Mouse (Mus musculus) embryonic facial prominence, embryonic 11.5 days (tissue): ENCODE measurements around the gene Olfr1480. TPM values are rescaled to one million over a fixed set of nuclear protein-coding genes. Genes with fewer than 3 reads are reported as not detected.

ENCODE experiments used
- ATAC-seq: fragments of 200-750 bp; cut with Nextera tagmentation; replicated peaks from 2 replicates; pipeline ENCODE4 v1.8.0; 2017; ENCODE audit warnings: low read depth; ENCODE audit not compliant: insufficient number of reproducible peaks, low FRiP score, low TSS enrichment
- DNase-seq: peaks from one replicate; pipeline ENCODE4 v3.0.0-alpha.2; 2015; ENCODE audit warnings: low spot score
- H3K27ac ChIP-seq: fragments of 300-500 bp; sonication (generic); replicated peaks from 2 replicates; pipeline ENCODE4 v1.5.1; 2014; ENCODE audit warnings: mild to moderate bottlenecking, low read depth, low read length, control low read depth
- H3K27me3 ChIP-seq: fragments of 300-500 bp; sonication (generic); 2 replicates; pipeline ENCODE4 v1.6.1; 2014; ENCODE audit warnings: mild to moderate bottlenecking, low read length, moderate library complexity, mixed read lengths; ENCODE audit not compliant: control insufficient read depth, insufficient read depth
- H3K36me3 ChIP-seq: fragments of 300-500 bp; sonication (generic); replicated peaks from 2 replicates; pipeline ENCODE4 v1.6.1; 2014; ENCODE audit warnings: low read depth, mild to moderate bottlenecking, low read length, moderate library complexity, mixed read lengths; ENCODE audit not compliant: control insufficient read depth, insufficient read depth
- H3K4me1 ChIP-seq: fragments of 300-500 bp; sonication (generic); 2 replicates; pipeline ENCODE4 v1.6.1; 2014; ENCODE audit warnings: low read length, mixed read lengths; ENCODE audit not compliant: control insufficient read depth, insufficient read depth
- H3K4me2 ChIP-seq: fragments of 300-500 bp; sonication (generic); 2 replicates; pipeline ENCODE4 v1.6.1; 2014; ENCODE audit warnings: low read depth, mild to moderate bottlenecking, control low read depth, low read length, moderate library complexity
- H3K4me3 ChIP-seq: fragments of 300-500 bp; sonication (generic); 2 replicates; pipeline ENCODE4 v1.5.1; 2014; ENCODE audit warnings: low read depth, low read length, control low read depth
- H3K9ac ChIP-seq: fragments of 300-500 bp; sonication (generic); replicated peaks from 2 replicates; pipeline ENCODE4 v1.6.1; 2014; ENCODE audit warnings: mild to moderate bottlenecking, control low read depth, low read length
- H3K9me3 ChIP-seq: fragments of 300-500 bp; sonication (generic); replicated peaks from 2 replicates; pipeline ENCODE4 v1.6.1; 2016; ENCODE audit warnings: mild to moderate bottlenecking, low read length, inconsistent platforms, mixed read lengths; ENCODE audit not compliant: control insufficient read depth
- WGBS: fragments of 180-500 bp; shearing (Covaris S2); extraction: QIAGEN DNeasy Blood & Tissue Kit; methylation state at CpG from one replicate; pipeline ENCODE4 v1.1.7; 2014; 5-methylcytosine and 5-hydroxymethylcytosine counted together
- polyA plus RNA-seq: library from polyadenylated mRNA; unstranded; fragments of >200 nt; fragmentation: Nextera tagmentation; extraction: Ambion mirVana; gene quantifications from 2 replicates; pipeline ENCODE4 v1.2.1, GENCODE M21; 2014

Gene Olfr1480
- polyA plus RNA-seq: not detected in 2 replicates

DNA sequence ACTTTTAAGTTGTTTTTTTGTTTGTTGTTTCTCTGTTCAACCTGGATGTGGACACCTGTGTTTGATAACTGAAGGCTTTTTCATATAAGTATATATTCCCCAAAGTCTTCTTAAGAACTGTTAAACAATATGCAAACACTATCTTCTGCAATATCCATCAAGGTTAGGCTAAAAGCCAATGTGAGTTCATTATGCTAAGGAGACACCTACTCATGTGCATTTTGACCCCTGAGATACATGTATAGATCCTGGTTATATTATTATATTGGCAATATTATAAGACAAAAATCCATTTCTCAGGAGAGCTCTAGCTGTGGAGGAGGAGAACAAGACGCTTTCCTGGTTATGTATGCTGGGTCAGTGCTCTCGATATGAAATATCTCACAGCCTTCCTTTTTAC lies at the start of gene Olfr1480:
Olfr1480 (plus strand) TSS at position 301 of the 400 bp plus-strand sequence.
- Histone ChIP-seq H3K9me3 (no peaks in the 10 kb centered on the region), H3K4me3 (no peak within 1 kb of the TSS), H3K27ac (no peak within 1 kb of the TSS), H3K4me2 (no peak within 1 kb of the TSS), H3K9ac (no peak within 1 kb of the TSS), H3K36me3 (no peaks in the 10 kb centered on the region), H3K4me1 (no peaks in the 10 kb centered on the region), H3K27me3 (no peaks in the 10 kb centered on the region)
- ATAC-seq (no peak), DNase-seq (no peak)
- WGBS: 82% methylated on average over 2 of the region's 2 CpGs

DNA sequence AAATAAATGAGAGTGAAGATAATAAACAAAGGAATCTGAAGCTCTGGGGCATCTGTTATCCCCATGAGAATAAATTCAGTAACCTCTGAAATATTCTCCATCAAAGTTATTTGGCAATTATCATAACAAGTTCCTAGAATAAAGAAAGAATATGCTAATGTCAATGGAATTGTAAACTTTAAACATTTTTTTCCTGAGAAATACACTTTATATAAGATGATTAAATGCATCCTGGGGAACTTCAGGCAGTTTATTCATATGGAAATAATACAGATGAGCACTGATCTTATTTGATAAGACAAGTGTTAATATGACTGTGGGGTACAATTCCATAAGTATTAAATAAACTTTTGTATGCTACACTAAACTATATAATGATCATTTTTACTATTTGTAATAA lies 47.6 kb upstream of the Olfr1480 start, which contains the start of gene Olfr1475:
Olfr1475 (minus strand) TSS at position 101 of the 400 bp plus-strand sequence.
- H3K27ac ChIP-seq: no peak within 1 kb of the TSS
- no peak within 1 kb of the TSS for H3K4me2 ChIP-seq
- no peak within 1 kb of the TSS for H3K9ac ChIP-seq
- no peaks in the 10 kb centered on the region for H3K36me3 ChIP-seq
- H3K4me1 ChIP-seq: no peaks in the 10 kb centered on the region
- no peak for DNase-seq
- no peaks in the 10 kb centered on the region for H3K27me3 ChIP-seq
- H3K9me3 ChIP-seq: no peaks in the 10 kb centered on the region
- no peak for ATAC-seq
- H3K4me3 ChIP-seq: no peak within 1 kb of the TSS

DNA sequence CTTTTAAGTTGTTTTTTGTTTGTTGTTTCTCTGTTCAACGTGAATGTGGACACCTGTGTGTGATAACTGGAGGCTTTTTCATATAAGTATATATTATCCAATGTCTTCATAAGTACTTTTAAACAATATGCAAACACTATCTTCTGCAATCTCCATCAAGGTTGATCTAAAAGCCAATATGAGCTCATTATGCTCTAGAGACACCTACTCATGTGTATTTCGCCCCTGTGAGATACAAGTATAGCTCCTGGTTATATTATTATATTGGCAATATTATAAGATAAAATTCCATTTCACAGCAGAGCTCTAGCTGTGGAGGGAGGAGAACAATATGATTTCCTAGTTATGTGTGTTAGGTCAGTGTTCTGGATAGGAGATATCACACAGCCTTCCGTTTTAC lies 27.5 kb upstream of the Olfr1480 start, which contains the start of gene Olfr1477:
Olfr1477 (plus strand) TSS at position 301 of the 400 bp plus-strand sequence.
- H3K9me3 ChIP-seq: no peaks in the 10 kb centered on the region
- H3K9ac ChIP-seq: no peak within 1 kb of the TSS
- H3K4me1 ChIP-seq: no peaks in the 10 kb centered on the region
- H3K27me3 ChIP-seq: no peaks in the 10 kb centered on the region
- WGBS: 67% methylated on average over 3 of the region's 3 CpGs
- no peak within 1 kb of the TSS for H3K4me2 ChIP-seq
- H3K36me3 ChIP-seq: no peaks in the 10 kb centered on the region
- no peak within 1 kb of the TSS for H3K4me3 ChIP-seq
- DNase-seq: no peak
- no peak for ATAC-seq
- no peak within 1 kb of the TSS for H3K27ac ChIP-seq

Other genes starting within 250 kb of the Olfr1480 start
- not detected in 2 replicates for gene Olfr1465, start 212.4 kb upstream of the Olfr1480 start, polyA plus RNA-seq
- not detected in 2 replicates for gene Olfr1466, start 189.1 kb upstream of the Olfr1480 start, polyA plus RNA-seq
- not detected in 2 replicates for gene Olfr1467, start 165.7 kb upstream of the Olfr1480 start, polyA plus RNA-seq
- not detected in 2 replicates for gene Olfr1469, start 120.1 kb upstream of the Olfr1480 start, polyA plus RNA-seq
- gene Olfr1471, start 84.5 kb upstream of the Olfr1480 start, polyA plus RNA-seq: not detected in 2 replicates
- not detected in 2 replicates for gene Olfr1472, start 71.8 kb upstream of the Olfr1480 start, polyA plus RNA-seq
- not detected in 2 replicates for gene Olfr1474, start 58.3 kb upstream of the Olfr1480 start, polyA plus RNA-seq
- gene Olfr1475, start 47.7 kb upstream of the Olfr1480 start, polyA plus RNA-seq: not detected in 2 replicates
- not detected in 2 replicates for gene Olfr1477, start 27.4 kb upstream of the Olfr1480 start, polyA plus RNA-seq
- not detected in 2 replicates for gene Olfr1484, start 55.6 kb downstream of the Olfr1480 start, polyA plus RNA-seq
- gene Olfr1487, start 89.5 kb downstream of the Olfr1480 start, polyA plus RNA-seq: not detected in 2 replicates
- gene Olfr1489, start 103.7 kb downstream of the Olfr1480 start, polyA plus RNA-seq: not detected in 2 replicates
- gene Olfr1490, start 123.2 kb downstream of the Olfr1480 start, polyA plus RNA-seq: not detected in 2 replicates
- not detected in 2 replicates for gene Olfr1491, start 169.4 kb downstream of the Olfr1480 start, polyA plus RNA-seq
- gene Olfr1493-ps1, start 195.4 kb downstream of the Olfr1480 start, polyA plus RNA-seq: not detected in 2 replicates
- gene Olfr1494, start 211.8 kb downstream of the Olfr1480 start, polyA plus RNA-seq: not detected in 2 replicates
- gene Olfr1495, start 236.7 kb downstream of the Olfr1480 start, polyA plus RNA-seq: not detected in 2 replicates
- gene Olfr1496, start 250.0 kb downstream of the Olfr1480 start, polyA plus RNA-seq: not detected in 2 replicates